Mouse (Mus musculus): ENCODE results near the gene Dhrs9.

- TF ChIP-seq EP300 (IDR thresholded peaks at IDR 0.05; ENCODE audit: low read depth), result no peak
- no peak for TF ChIP-seq CTCF (IDR thresholded peaks at IDR 0.05; ENCODE audit: low read depth)
Measured at GRCm38 (mm10) chr2:69424829-69425228, 44.6 kb downstream of the Dhrs9 start.

Measured in heart, postnatal 0 days (tissue).